Mouse (Mus musculus): Measurements from ENCODE around the gene Sbk3.

DNA sequence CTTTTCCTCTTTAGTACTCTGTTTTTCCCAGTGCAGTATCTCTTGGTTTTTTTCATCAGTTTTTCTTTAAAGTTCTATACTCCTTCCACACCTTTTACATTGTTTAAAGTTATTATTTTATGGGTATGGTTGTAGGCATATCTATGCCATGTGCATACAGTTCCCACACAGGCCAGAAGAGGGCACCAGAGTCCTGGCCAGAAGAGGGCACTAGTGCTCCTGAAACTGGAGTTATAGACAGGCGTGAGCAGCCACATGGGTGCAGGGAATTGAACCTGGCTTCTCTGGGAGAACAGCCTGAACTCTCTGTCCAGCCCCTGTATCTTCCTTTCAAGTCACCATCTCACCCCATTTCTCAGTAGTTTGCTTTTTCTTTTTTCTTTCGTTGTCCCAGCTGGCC is 32.5 kb downstream of the Sbk3 start:
- peak; percentile 87 for TF ChIP-seq CTCF (IDR thresholded peaks at IDR 0.05; ENCODE audit: low read depth)
- no peak for TF ChIP-seq EP300 (IDR thresholded peaks at IDR 0.05; ENCODE audit: low read depth)

All from heart, postnatal 0 days (tissue).